Mouse (Mus musculus) testis, postnatal 14 days (tissue): ENCODE data around the gene Mapk8.
"Not testable (repeated sequence)": the region's sequence is repeated elsewhere in the genome, so short reads cannot be mapped to it uniquely, and the experiment has no call there.

Source experiments
- DNase-seq: peaks from one replicate; pipeline ENCODE4 v3.0.0; 2021; ENCODE audit warnings: low spot score

Gene Mapk8

DNA sequence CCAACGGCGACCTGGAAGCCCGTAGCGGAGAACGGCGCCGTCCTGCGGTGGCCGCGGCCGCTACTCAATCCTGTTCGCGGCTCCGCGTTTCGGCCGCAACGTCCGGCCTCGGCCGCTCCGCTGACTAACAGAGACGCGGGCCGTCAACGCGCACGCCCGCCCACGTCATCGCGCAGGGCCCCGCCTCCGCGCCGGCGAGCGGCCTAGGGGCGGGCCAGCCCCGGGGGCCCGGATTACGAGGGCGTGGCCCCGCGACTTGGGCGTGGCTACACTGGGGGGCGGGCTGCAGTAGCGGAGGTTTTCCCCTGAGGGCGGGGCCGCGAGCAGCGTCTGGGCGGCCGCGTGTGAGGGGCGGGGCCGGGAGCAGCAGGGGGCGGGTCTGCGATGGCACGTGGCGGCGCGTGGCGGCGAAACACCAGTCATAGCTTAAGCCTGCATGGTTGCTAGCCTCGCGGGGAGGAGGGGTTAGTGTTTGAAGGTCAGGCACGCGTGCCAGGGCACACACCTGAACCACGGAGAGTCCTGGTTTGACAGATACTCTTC, at the start of gene Mapk8:
Mapk8 (minus strand) TSS at position 132 of the 543 bp plus-strand sequence.
- DNase-seq: peak; percentile 98

DNA sequence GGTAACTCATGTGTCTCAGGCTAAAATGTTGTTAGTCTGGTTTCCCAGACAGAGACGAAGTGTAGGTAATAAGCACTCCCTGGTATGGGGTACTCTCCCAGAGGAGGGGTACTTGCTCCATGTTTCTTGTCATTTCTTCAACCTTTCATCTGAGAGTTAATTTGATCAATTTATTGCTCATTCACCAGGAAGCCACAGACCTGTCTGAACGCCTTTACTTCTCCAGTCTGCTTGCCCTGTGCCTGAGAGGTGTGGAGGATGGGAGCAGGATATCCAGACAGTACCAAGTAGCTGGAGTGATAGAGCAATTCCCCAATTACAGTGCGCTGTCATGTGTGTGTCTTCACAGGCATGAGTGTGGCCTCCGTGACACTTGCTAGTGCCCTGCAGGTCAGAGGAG, 48.3 kb upstream of the Mapk8 start:
- DNase-seq: no peak

DNA sequence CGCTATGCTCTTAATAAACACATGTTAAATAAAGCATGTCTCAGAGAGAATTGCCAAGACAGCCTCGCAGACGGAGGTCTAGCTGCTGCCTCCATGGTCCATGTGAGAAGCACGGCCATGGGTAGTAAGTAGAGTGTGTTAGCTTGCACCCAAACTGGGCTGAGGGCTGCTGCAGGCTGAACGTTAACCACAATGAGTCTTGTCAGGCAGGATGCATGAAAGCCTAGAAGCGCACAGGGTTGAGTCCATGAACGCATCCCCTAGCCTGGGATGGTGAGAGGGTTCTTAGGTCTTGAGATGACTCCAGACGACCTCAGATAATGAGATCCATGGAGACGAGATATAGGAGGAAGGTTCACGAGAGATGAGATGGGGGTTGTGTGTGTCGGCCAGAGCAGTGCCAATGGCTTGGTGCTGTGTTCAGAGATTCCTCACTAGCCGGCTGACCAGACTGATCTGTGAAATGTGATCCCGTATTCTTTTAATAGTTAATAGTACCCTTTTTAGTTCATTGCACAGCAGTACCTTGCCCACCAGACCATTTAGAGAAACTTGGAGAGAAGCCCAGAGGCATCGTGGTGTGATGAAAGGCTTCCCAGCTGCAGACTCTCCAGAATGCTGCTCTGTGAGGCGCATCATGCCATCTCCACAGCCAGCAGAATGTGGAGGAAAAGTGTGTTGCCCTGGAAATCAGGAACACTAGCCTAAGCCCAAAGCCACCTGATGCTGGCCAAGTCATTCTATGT, 41.0 kb upstream of the Mapk8 start:
- DNase-seq: no peak

DNA sequence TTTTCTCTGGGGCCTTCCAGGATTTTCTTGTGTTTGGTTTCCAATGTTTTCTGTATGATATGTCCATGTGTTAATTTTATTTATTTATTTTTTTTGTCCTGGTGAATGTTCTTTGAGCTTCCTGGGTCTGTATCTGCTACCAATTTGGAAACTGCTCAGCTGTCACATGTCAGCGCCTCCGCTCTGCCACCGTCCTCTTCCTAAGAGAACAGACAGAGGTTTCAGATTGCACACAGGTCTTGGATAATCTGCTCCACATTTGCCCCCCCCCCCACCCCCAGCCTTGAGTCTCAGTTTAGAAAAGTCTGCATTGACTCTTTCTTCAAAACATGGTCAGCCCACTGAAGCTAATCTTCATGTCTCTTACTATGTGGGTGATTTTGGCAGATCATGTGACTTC, 35.0 kb upstream of the Mapk8 start:
- no peak for DNase-seq

DNA sequence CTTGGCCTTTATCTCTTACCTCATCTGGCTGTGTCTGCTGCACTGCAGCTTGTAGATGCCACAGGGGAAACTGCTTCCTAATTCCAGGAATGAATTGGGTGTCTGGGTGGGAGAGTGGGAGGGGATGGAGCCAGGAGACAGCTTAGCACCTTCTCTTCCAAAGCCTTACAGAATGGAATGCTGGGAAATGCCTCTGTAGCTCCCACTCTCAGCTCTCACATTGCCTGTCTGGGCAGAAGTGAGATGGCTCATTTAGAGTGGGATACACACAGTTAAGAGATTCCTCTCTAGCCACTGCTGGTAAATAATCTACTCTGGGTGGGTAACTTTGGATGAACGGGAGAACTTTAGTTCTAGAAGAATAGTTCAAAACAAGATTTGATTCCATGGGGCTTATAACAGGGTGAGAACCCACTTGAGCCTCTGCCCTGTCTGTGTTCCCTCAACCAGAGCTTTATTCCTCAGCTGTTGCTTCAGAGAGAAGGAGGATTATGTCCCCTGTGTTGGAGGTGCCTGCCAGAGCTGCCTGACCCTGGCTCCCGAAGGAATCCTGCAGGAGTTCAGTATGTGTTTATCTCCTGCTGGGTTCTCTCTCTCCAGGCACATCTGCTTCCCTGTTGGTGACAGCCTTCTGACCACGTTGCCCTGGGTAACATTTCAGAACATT, 29.3 kb upstream of the Mapk8 start:
- no peak for DNase-seq

DNA sequence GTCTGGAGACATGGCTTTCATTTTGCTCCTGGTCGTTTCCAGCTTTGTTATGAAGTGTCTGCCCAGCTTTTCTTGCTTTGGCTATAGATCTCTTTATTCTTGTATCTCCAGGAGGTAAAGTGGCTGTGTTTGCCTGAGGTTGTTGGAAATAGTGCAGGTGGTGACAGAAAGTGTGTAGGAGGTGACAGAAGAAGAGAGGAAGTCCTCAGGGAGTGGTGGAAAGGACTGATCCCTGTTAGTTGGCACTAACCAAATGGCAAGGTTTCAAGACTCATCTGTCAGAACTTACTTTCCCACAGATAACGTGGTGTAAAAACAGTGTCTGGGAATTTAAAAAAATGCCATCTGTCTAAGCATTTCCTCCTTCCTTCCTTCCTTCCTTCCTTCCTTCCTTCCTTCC, 27.5 kb upstream of the Mapk8 start:
- no peak for DNase-seq

DNA sequence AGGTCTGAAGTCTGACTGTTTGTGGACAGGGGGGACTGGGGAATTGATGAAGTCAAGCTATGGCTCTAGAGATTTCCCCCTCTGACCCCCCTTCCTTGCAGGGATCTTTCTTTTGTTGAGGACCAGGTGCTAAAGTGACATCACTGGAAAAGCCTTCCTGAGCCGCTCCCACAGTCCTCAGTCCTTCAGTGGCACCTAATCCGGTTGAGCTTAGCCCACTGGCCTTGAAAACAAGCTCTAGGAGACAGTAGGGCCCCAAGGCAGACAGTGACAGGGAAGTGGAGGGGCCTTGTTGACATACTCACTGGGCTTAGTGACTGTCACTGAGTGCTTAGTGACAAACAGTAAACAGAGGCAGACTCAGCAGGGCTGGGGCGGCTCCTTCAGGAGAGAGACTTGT, 24.4 kb upstream of the Mapk8 start, which contains the start of gene Frmpd2:
Frmpd2 (plus strand) TSS at position 366 of the 400 bp plus-strand sequence.
- no peak for DNase-seq

DNA sequence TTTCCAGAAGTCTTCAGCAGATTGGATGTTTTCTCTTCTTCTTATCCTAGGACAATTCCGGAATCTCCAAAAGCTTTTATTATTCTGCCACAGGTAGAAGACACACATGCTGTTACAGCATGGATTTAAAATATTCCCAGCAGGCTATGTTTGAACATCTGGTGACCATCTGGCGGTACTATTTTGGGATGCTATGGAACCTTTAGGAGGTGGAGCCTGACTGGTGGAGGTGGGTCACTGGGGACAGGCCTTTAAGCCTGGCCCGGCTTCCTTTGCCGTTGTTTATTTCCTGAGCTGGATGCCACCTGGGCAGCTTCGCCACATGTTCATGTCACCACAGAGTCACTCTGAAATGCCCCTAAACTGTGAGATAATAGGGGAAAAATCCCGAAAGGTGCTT, 20.8 kb upstream of the Mapk8 start:
- DNase-seq: no peak

DNA sequence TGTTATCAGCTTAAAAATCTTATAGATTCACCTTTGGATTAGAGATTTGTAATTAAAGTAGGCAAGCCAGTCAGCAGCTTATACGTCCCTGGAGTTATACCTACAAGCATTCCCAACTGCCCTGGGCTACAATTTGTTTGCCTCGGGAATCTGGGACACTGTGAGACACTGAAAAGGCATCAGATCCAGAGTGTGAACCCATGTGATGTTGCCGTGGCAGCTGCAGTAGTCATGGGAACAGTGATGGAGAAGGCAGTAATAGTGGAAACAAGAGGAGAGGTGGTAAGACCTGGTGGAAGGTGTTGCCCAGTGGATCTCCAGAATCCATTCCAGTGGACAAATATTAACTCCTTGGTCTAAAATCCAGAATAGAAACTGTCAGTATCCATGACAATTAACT, 16.7 kb upstream of the Mapk8 start:
- DNase-seq: no peak

DNA sequence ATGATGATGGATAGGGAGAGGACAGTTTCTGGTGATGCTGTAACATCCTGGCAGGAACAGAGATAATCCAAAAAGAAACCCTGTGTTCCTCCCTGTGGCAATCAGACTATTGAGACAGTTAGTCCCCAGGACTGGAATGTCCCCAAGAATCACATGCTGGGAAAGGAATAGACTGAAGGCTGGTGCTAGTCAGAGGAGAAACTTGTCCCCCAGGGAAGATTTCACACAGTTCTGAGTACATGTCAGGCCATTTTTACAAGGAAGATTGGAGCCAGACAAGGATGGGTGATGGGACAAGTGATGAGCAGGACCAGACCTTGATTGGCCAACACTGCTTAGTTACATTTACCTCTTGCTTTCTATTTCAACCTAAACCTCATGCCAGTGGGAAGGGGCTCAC, 3.4 kb upstream of the Mapk8 start:
- DNase-seq: no peak

DNA sequence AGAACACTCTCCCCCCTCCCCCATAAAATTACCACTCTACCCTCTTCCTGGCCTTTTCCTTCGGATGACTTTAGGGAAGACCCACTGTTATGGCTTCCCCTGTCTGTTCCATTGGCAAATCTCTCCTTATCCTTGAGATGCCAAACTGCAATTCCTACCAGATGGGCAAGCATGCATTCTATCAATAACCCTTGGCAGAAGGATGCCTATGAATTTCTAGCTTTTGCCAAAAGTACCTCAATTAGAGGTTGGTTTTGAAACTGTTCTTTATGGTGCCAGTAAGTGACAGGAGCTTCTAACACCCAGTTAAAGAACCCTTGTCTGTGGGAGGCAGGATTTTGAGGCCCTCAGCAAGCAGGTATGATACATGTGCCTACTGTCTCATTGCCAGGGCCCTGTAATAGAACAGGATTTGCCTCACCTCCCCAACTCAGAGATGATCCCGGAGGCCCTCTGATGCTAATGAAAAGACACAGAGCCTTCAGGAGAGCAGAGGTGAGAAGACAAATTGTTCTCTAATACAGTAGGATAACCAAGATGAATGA, 2.4 kb upstream of the Mapk8 start:
- no peak for DNase-seq

DNA sequence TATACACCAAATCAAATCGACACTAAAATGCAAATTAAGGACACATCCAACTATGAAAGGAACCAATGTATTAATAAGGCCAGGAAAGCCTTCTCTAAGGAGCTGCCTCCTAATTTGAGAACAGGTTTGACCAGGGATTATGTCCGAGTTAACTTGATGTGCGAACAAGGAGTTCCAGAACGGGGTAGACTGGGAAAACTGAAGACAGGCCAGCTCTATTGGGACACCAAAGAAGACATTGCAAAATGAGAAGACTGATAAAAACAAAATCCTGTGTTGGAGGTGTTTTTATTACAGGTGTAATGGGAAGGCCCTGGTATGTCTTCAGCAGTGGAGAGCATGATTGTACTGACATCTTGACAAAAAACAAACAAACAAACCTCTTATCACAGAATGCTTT, 1.3 kb upstream of the Mapk8 start:
- DNase-seq: no peak

DNA sequence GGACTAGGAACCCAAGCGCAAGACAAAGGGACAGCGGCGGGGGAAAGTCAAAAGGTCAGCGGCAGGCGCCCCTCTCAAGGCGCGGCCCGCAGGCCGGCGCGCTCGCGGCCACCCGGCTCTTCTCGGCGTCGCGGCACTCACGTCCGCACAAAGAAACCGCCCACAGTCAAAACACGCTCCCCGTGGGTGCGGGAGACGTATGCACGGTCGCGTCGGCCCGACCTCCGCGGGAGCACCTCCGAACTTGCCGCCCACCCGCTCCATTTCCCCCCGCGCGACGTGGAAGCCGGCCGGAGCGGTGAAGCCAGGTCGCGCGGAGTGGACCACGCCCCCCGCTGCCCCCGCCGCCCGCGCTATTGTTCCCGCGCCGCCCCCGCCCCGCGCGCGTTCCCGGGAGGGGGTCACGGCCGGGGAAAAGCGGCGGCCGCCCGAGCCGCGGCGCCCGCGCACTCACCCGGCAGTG, 366 bp downstream of the Mapk8 start:
- no peak for DNase-seq

DNA sequence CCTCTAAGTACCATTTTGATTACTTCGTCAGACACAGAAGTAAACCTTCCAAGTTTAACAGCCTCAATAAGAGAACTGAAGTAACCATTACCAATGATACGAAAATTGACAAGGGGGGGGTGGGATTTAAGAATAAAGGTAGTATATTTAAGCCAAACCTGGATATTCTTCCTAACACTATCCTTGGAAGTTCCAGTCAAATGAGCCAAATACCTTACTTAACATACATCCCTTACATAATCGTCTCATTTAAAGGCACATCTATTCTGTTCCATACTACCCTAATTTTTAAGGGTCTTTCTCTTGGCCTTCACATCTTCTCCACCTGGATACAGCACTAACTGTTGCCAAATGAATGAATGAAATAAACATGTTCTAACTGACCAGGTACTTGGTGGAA, 996 bp downstream of the Mapk8 start:
- DNase-seq: no peak

DNA sequence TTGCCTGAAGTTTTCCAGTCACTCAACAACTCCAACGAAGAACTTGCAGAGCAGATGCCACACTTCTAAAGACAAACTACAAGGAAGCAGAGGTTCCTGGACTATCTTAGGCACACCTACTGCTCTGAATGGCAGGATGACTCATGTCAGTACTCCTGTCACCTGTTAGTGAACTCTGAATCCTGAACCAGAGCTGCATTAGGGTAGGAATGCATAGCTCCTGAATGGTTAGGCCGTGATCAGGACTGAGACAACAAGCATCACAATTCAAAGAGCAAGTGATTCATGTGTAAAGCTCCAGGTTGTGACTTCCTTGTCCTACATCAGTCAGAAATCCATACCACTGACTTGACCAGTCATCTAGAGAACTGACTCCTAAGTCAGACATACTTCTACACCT, 3.2 kb downstream of the Mapk8 start:
- no peak for DNase-seq

DNA sequence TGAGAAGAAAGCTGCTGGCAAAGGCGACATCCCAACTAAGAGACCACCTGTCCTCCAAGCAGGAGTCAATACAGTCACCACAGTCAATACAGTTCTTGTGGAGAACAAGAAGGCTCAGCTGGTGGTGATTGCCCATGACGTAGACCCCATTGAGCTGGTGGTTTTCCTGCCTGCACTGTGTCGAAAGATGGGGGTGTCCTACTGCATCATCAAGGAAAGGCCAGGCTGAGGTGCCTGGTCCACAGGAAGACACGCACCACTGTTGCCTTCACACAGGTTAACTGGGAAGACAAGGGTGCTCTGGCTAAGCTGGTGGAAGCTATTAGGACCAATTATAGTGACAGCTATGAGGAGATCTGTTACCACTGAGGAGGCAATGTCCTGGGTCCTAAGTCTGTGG, 14.5 kb downstream of the Mapk8 start:
- not testable (repeated sequence) for DNase-seq

DNA sequence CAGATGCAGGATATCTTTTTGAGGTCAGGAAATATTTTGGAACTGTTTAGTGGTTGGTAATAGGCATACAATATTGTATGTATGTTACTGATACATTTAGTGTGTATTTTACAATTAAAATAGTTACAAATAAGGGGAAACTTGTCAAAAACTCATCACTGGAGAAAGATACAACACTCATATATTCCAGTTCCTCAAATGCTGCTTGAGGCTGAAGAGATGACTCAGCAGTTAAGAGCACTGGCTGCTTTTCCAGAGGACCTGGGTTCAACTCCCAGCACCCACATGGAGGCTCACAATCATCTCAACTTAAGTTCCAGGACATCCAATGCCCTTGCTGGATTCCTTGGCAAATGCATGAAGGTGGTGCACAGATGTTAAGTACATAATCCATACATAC, 22.8 kb downstream of the Mapk8 start:
- no peak for DNase-seq

DNA sequence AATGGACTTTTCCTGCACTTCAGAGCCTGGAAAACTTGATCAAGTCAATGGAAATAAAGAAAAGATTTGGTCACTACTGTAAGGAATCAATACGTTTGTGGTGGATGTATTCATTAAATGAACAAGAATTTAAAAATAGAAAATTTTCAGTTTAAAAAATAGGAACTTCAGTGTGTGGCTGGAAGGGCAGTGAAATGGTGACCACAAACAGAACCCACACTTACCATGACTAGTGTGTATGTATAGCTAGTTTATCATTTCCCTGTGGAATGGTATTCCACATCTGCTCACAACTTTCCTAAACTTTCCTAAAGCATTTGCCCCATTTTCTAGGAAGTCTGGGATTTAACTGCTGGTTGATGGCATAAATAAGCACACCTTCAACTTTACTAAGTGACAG, 24.0 kb downstream of the Mapk8 start:
- DNase-seq: no peak

DNA sequence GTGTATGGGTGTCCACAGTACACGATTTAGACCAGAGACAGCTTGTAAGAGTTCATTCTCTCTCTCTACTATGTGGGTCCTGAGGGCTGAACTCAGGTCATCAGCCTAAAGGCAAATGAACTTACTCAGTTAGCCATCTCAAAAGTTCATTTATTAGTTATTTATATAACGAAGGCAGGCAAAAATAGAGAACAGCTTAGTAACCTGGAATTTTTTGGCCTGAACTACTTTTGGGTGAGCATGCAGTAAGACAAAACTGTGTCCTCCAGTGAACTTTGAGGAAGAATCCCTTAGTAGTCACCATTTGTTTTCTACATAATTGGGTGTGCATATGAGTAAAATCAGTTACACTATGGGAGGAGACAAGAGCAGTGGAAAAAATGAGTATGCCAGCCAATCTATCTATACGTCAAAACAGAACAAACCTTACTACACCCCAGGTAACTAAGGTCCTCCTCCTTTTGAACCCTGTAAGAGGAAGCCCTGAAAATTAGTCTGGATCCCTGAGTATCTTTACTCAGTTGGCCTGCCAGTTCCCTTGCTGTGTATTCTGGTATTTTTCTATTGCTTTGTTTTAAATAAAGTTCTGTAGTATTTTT, 28.5 kb downstream of the Mapk8 start:
- no peak for DNase-seq

DNA sequence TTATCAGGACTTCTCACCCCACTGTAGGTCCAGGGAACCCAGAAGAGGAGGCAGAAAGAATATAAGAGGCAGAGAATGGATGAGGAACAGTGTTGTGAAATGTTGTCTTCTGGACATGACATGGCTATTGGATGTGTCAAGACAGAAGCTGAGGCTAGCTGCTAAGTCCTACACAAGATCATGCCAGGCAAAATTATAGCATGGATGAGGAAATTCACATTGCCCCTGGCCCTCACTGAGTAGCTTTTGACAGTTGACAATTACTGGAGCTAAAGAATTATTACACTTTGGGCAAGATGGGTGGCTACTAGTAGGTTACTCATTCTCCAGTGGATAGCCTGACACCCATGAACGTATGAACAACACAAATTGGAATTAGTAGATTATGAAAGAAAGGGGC, 31.2 kb downstream of the Mapk8 start:
- DNase-seq: no peak

DNA sequence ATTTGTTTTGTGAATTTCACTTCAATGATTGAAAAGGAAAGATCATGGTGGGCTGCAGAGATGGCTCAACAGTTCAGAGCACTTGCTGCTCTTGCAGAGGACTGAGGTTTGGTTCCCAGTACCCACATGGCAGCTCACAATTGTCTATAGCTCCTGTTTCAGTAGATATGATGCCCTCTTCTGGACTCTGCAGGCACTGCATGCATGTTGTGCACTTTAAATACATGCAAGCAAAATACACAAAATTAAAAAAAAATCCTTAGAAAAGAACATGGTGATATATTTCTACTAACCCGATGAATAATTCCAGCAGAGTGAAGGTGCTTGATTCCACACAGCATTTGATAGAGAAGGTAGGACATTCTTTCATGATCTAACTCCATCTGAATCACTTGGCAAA, 44.6 kb downstream of the Mapk8 start:
- DNase-seq: no peak

DNA sequence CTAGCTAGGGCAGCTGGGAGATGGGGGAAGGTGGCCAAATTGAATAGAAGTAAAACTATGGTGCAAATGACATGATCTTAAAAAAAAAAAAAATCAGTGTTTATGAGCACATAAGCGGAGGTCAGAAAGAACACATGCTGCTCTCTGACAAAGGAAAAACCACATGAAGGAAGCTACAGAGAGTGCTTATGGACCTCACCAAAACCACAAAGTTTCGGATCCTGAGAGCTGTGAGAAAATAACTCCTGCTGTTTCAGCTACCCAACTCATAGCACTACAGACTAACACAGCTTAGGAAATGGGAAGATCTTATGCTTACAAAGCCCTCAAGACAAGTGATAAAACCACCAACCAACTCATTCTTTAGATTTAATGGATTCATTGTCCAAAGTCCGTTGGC, 46.9 kb downstream of the Mapk8 start:
- DNase-seq: no peak
